Mouse (Mus musculus) liver, embryonic 14.5 days (tissue): ENCODE measurements around the gene Fgf14. TPM values are rescaled to one million over a fixed set of nuclear protein-coding genes. Genes with fewer than 3 reads are reported as not detected.

Source experiments
- ATAC-seq: fragments of 200-750 bp; cut with Nextera tagmentation; 2 replicates; pipeline ENCODE4 v1.8.0; 2017; ENCODE audit warnings: moderate number of reproducible peaks, mild to moderate bottlenecking, moderate library complexity; ENCODE audit not compliant: insufficient read depth
- DNase-seq, 3 experiments: peaks; one replicate each; pipeline ENCODE4 v3.0.0-alpha.2; 2012 to 2013; ENCODE audit warnings: low read depth in 3 of 3, low spot score in 3 of 3
- H3K27ac ChIP-seq: fragments of 300-500 bp; sonication (generic); 2 replicates; pipeline ENCODE4 v1.5.1; 2014; ENCODE audit warnings: moderate library complexity, mild to moderate bottlenecking, control low read depth, inconsistent platforms
- H3K27me3 ChIP-seq: fragments of 300-500 bp; sonication (generic); 2 replicates; pipeline ENCODE4 v1.6.1; 2014; ENCODE audit warnings: mild to moderate bottlenecking, low read length, moderate library complexity; ENCODE audit not compliant: control insufficient read depth, insufficient read depth
- H3K36me3 ChIP-seq: fragments of 300-500 bp; sonication (generic); replicated peaks from 2 replicates; pipeline ENCODE4 v1.6.1; 2014; ENCODE audit warnings: low read depth; ENCODE audit not compliant: control insufficient read depth, insufficient read depth
- H3K4me1 ChIP-seq, 2 experiments: fragments of 200-500 bp in 1 of 2; fragments of 300-500 bp in 1 of 2; sonication (generic) in 1 of 2; replicated peaks; 2 replicates each; pipeline ENCODE4 v1.6.1; 2012 to 2014; ENCODE audit warnings: antibody characterized with exemption in 1 of 2, inconsistent platforms in 1 of 2, low read length in 1 of 2; ENCODE audit not compliant: control insufficient read depth in 2 of 2, insufficient read depth in 2 of 2
- H3K4me2 ChIP-seq: fragments of 300-500 bp; sonication (generic); 2 replicates; pipeline ENCODE4 v1.6.1; 2014; ENCODE audit warnings: low read depth, mild to moderate bottlenecking, control low read depth, moderate library complexity
- H3K4me3 ChIP-seq, 2 experiments: fragments of 200-500 bp in 1 of 2; fragments of 300-500 bp in 1 of 2; sonication (generic) in 1 of 2; 2 replicates each; pipeline ENCODE4 v1.5.1; 2012 to 2014; ENCODE audit warnings: low read depth in 2 of 2, low read length in 2 of 2, mild to moderate bottlenecking in 2 of 2, control low read depth in 1 of 2, inconsistent platforms in 1 of 2, moderate library complexity in 1 of 2; ENCODE audit not compliant: insufficient read depth in 1 of 2
- H3K9ac ChIP-seq: fragments of 300-500 bp; sonication (generic); replicated peaks from 2 replicates; pipeline ENCODE4 v1.6.1; 2014; ENCODE audit warnings: mild to moderate bottlenecking, control low read depth, moderate library complexity
- H3K9me3 ChIP-seq: fragments of 300-500 bp; sonication (generic); 2 replicates; pipeline ENCODE4 v1.6.1; 2016; ENCODE audit warnings: low read length, mixed read lengths; ENCODE audit not compliant: control insufficient read depth
- CTCF ChIP-seq: IDR thresholded peaks from 2 replicates; pipeline ENCODE4 v1.5.1; 2016; ENCODE audit warnings: antibody characterized with exemption, low read depth, control low read depth
- EP300 ChIP-seq: IDR thresholded peaks from 2 replicates; pipeline ENCODE4 v1.6.1; 2016; ENCODE audit warnings: antibody characterized with exemption, low read depth
- WGBS: fragments of 180-500 bp; shearing (Covaris S2); extraction: QIAGEN DNeasy Blood & Tissue Kit; methylation state at CpG from one replicate; pipeline ENCODE4 v1.1.7; 2014; ENCODE audit not compliant: insufficient replicate concordance; 5-methylcytosine and 5-hydroxymethylcytosine counted together
- polyA plus RNA-seq, 2 experiments: library from polyadenylated mRNA; depleted of rRNA in 1 of 2; stranded (reverse) in 1 of 2; unstranded in 1 of 2; fragments of >200 nt; fragmentation: Nextera tagmentation in 1 of 2; extraction: Ambion mirVana in 1 of 2; gene quantifications; 2 replicates each; pipeline versions ENCODE4 v1.2.1 to v1.2.3; 2012 to 2014

Gene Fgf14
- polyA plus RNA-seq, 2 experiments, result not detected

DNA sequence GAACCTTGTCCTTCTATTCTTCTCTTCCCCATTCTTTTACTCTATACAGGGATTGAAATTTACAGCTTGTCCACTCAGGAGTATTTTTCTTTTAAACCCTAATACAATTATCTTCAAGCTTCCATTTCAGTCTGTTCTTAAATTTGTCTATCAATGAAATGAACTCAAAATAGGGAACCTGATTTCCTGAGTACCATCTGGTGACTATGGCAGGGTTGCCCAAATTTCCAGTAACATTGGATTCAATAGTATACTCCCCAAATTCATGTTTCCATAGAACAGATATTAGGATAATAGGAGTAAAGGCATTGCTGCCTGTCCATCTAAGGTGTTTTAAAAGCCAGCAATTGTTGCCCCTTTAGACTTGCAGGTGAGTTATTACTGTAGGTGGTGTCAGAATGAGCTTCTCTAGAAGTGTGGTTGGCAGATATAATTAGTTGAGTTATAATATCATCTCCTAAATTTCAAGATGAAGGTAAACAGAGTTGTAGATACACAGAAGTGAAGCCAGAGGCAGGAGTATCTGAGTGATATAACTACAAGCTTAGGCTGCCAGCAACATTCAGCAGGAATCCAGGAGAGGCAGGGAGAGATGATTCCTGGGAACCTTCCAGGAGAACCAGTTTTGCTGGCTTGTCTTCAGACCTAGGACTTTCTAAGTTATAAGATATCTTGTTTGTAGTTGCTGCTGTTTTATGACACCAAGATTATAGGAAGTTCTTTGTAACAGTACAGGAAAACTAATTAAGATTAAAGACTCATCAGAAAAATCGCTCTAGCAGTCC is 648.8 kb downstream of the Fgf14 start:
- H3K36me3 ChIP-seq, result no peaks in the 10 kb centered on the region
- WGBS, result 47% methylated on average over 1 of the region's 1 CpGs
- no peak overlapping the region for H3K27ac ChIP-seq
- no peaks in the 10 kb centered on the region for H3K27me3 ChIP-seq
- ATAC-seq (no peak), DNase-seq (no peak)
- no peaks in the 10 kb centered on the region for H3K9me3 ChIP-seq
- H3K9ac ChIP-seq, result no peak overlapping the region
- TF ChIP-seq EP300, result no peak
- TF ChIP-seq CTCF, result no peak
- no peaks in the 10 kb centered on the region for H3K4me1 ChIP-seq
- H3K4me3 ChIP-seq, result no peak overlapping the region
- H3K4me2 ChIP-seq, result no peak overlapping the region

DNA sequence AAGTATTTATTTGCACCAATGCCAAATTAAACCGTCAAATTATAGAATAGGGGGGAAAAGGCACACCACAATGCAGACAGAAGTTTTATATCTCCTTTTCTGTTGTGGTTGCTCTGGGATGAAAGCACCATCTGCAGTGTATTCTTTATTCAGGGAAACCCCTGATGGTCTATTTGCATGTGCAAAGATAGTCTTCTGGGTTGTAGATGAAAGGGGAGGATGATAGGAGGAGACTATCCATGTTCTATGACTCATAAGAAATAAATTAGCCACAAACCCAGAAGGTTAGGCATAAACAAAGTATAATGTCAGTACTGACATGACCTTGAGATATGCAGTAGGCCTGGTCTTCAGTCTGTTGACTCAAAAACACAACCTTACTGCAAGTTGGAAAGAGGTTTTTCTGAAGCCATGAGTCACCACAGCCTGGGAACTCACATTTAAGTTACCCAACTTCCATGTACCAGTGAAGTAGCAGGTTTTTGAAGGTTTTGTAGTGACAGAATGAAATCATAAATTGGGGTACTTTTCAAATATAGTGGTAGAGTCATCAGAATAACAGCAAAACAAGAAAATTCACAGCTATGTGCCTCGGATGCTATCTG is 686.2 kb downstream of the Fgf14 start:
- Histone ChIP-seq H3K9me3 (no peaks in the 10 kb centered on the region), H3K36me3 (no peaks in the 10 kb centered on the region), H3K27me3 (no peaks in the 10 kb centered on the region), H3K4me3 (no peak overlapping the region), H3K9ac (no peak overlapping the region), H3K27ac (no peak overlapping the region), H3K4me1 (no peaks in the 10 kb centered on the region), H3K4me2 (no peak overlapping the region)
- DNase-seq (no peak), ATAC-seq (no peak)
- TF ChIP-seq EP300 (no peak), CTCF (no peak)
- WGBS, result 48% methylated on average over 2 of the region's 2 CpGs

GRCm38 (mm10) chr14:123967996-123968395 is 708.9 kb downstream of the Fgf14 start:
- Histone ChIP-seq H3K9me3 (no peaks in the 10 kb centered on the region), H3K4me3 (no peak overlapping the region), H3K36me3 (no peaks in the 10 kb centered on the region), H3K4me1 (no peaks in the 10 kb centered on the region), H3K4me2 (no peak overlapping the region), H3K9ac (no peak overlapping the region), H3K27ac (no peak overlapping the region), H3K27me3 (no peaks in the 10 kb centered on the region)
- no peak for DNase-seq
- no peak for TF ChIP-seq CTCF
- TF ChIP-seq EP300, result no peak
- ATAC-seq, result no peak
- 75% methylated on average over 6 of the region's 6 CpGs for WGBS

- H3K36me3 ChIP-seq, result no peaks in the 10 kb centered on the region
- H3K9ac ChIP-seq, result no peak overlapping the region
- no peak overlapping the region for H3K4me3 ChIP-seq
- no peaks in the 10 kb centered on the region for H3K27me3 ChIP-seq
- H3K9me3 ChIP-seq, result no peaks in the 10 kb centered on the region
- ATAC-seq (no peak), DNase-seq (no peak)
- H3K27ac ChIP-seq, result no peak overlapping the region
- no peak overlapping the region for H3K4me2 ChIP-seq
- 49% methylated on average over 2 of the region's 2 CpGs for WGBS
- TF ChIP-seq EP300 (no peak), CTCF (no peak)
- no peaks in the 10 kb centered on the region for H3K4me1 ChIP-seq
Measured at GRCm38 (mm10) chr14:123966531-123966930, 710.4 kb downstream of the Fgf14 start.
